Mouse (Mus musculus) CD4-positive, CD25-positive, alpha-beta regulatory T cell, adult 4 months (primary cell): ENCODE results near the gene Gprin3. TPM values are rescaled to one million over a fixed set of nuclear protein-coding genes. Genes with fewer than 3 reads are reported as not detected.
"Not testable (repeated sequence)": the region's sequence is repeated elsewhere in the genome, so short reads cannot be mapped to it uniquely, and the experiment has no call there.

Source experiments
- ATAC-seq: one replicate; pipeline ENCODE4 v1.8.0; 2017
- polyA plus RNA-seq, 2 experiments: library from polyadenylated mRNA; unstranded; fragments of 100-300 nt; shearing (Covaris generic); gene quantifications; one replicate each; pipeline ENCODE4 v1.2.1; 2017

Gene Gprin3
- polyA plus RNA-seq, 2 experiments from 2014 or later, result 14.3 to 22.5 TPM

- ATAC-seq, result peak; percentile 67
Observed at GRCm38 (mm10) chr6:59348673-59349072, 77.4 kb downstream of the Gprin3 start.

DNA sequence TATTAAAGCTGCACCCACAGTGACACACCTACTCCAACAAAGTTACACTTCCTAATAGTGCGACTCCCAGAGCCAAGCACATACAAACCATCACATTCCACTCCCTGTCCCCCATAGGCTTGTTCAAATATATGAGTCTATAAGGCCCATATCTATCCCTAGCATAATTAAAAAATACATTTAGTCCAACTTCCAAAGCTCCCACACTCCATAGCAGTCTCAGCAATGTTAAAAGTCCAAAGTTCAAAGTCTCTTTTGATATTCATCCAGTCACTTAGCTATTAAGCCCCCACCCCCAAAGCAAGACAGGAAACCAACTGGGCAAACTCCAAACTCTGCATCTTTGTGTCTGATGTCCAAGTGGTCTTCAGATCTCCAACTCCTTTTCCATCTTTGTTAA lies 84.9 kb downstream of the Gprin3 start:
- ATAC-seq, result no peak

- no peak for ATAC-seq
Observed at GRCm38 (mm10) chr6:59328297-59328696, 97.8 kb downstream of the Gprin3 start.

DNA sequence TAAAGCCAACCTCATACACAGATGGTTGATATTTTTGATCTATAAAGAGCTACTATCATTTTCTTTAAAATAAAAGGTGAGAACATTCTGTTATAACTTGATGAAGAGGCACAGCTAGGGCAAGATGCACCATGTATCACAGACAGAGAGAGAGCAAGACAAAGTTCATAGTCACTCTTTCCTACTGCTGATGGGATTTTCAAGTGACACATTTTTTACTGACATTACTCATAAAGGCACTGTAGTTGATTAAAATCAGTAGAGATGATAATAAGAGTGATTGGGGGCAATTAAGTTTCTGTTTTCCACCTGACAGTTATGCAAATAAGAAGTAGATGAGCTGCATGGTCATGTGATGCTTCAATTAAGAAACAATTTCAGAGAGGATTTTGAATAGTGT lies 110.2 kb downstream of the Gprin3 start:
- peak; percentile 48 for ATAC-seq

- peak; percentile 16 for ATAC-seq
Observed at GRCm38 (mm10) chr6:59315090-59315489, 111.0 kb downstream of the Gprin3 start.

- ATAC-seq, result peak; percentile 71
Observed at GRCm38 (mm10) chr6:59313162-59313561, 112.9 kb downstream of the Gprin3 start.

DNA sequence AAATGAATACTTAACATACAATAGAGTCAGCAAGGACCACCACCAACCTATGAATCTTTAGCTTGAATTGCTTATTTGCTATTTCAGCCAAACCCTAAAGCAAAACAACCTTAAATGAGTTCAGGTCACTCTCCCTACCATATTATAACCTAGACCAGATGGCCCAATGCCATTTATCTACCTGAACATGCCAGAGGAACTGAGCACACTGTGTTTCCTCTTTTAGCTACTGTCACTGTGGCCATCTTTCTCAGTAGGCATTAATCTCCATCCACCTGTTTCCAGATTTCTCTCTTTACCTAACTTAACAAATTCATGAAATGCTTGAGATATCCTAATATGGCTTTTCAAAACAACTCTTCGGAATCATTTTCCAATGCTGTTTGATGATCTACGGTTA lies 114.9 kb downstream of the Gprin3 start:
- no peak for ATAC-seq

GRCm38 (mm10) chr6:59304235-59304942 lies 121.7 kb downstream of the Gprin3 start:
- not testable (repeated sequence) for ATAC-seq

DNA sequence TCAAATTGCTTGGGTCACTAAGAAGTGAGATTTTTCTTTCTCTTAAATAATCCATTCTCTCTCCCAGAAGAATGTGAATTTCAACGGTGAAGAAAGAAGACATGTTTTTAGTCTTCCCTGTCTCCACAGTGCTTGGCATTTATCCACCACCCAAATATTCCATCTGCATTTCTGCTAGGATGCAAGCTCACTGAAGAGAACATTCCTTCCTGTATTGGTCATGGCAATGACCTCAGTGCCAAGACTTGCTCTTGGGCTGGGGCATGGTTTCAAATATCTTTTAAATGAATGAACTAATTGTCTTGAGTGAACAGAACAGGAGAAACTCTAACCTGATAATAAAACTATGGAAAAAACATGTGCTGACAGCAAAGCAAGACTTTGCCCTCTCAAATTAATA lies 123.1 kb downstream of the Gprin3 start:
- ATAC-seq, result no peak

Other genes with a start within 250 kb of the Gprin3 start
- 10 to 100 TPM; 23.9 to 26.5 TPM for gene Tigd2, start 217.4 kb downstream of the Gprin3 start, polyA plus RNA-seq